8 mouse cellular contexts compared by ENCODE assay signal in the genomic region with DNA sequence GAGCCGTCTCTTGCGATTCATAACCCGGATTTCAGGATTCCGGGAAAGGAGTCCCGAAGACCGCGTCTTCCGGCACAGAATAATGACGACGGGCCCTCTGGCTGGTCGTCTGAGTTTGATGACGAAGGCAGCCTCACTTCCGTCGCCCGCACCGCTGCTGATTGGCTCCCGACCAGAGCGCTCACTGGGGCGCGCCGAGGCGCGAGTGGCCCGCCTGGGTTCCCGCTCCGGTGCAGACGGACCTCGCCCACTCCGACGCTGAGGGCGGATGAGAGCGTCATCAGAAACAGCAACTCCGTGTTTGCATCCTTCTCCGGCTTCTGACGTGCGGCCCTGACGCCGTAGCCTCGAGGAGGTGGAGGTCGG. TPM values are rescaled to one million over a fixed set of nuclear protein-coding genes. Genes with fewer than 3 reads are reported as not detected.
DNase-seq lines count a peak whose midpoint lies in the region; ATAC-seq lines count a peak whose summit lies in the region.

A gene (minus strand): TSS at position 90 of the 366 bp plus-strand sequence.
A gene (plus strand): TSS at position 164 of the 366 bp plus-strand sequence.

- no peaks in the 10 kb centered on the region for H3K27me3 ChIP-seq in heart, embryonic 14.5 days (ENCODE audit: control insufficient read depth, insufficient read depth, low read length)
- no peaks in the 10 kb centered on the region for H3K27me3 ChIP-seq in liver, embryonic 13.5 days
- H3K27me3 ChIP-seq in stomach, embryonic 16.5 days (ENCODE audit: control insufficient read depth, insufficient read depth, low read length): no peaks in the 10 kb centered on the region

- H3K36me3 ChIP-seq in heart, embryonic 14.5 days (ENCODE audit: control insufficient read depth, insufficient read depth, low read length): peaks cover 49% of the 10 kb centered on the region
- peaks cover 60% of the 10 kb centered on the region for H3K36me3 ChIP-seq in liver, embryonic 13.5 days
- H3K36me3 ChIP-seq in stomach, embryonic 16.5 days (ENCODE audit: control insufficient read depth, insufficient read depth, low read length): 0 out of 2 replicates have a peak, but pooled peaks cover 5% of the 10 kb centered on the region

- peak; percentile 94 for DNase-seq in c-Kit-negative CD71-positive TER-119-positive erythroid progenitor cells, embryonic 14.5 days (ENCODE audit: low read depth, low spot score)
- peak; percentile 88 for DNase-seq in fibroblast of lung, adult 2 months (ENCODE audit: low read depth)
- DNase-seq in kidney, postnatal 14 days: peak; percentile 98
- DNase-seq in liver, embryonic 13.5 days: peak; percentile 96
- peak; percentile 98 for DNase-seq in neural tube, embryonic 10.5 days (ENCODE audit: extremely low spot score, low spot score)

- H3K4me1 ChIP-seq in heart, embryonic 14.5 days (ENCODE audit: control insufficient read depth in 2 of 2, insufficient read depth in 2 of 2, low read length in 2 of 2): peaks cover 7 to 17% of the 10 kb centered on the region in 2 experiments
- H3K4me1 ChIP-seq in liver, embryonic 13.5 days (replicated peaks): peaks cover 52% of the 10 kb centered on the region
- peaks cover 14% of the 10 kb centered on the region for H3K4me1 ChIP-seq in stomach, embryonic 16.5 days (ENCODE audit: control insufficient read depth, insufficient read depth, low read length)

- under 1% methylated on average over 40 of the region's 40 CpGs for WGBS in heart, embryonic 14.5 days
- WGBS in liver, embryonic 13.5 days (ENCODE audit: insufficient replicate concordance): under 1% methylated on average over 40 of the region's 40 CpGs
- under 1% methylated on average over 40 of the region's 40 CpGs for WGBS in stomach, embryonic 16.5 days

- no peaks in the 10 kb centered on the region for H3K9me3 ChIP-seq in heart, embryonic 14.5 days (ENCODE audit: control insufficient read depth, low read length)
- no peaks in the 10 kb centered on the region for H3K9me3 ChIP-seq in liver, embryonic 13.5 days (replicated peaks)
- H3K9me3 ChIP-seq in stomach, embryonic 16.5 days (replicated peaks; ENCODE audit: control insufficient read depth, low read length): no peaks in the 10 kb centered on the region

- H3K4me2 ChIP-seq in heart, embryonic 14.5 days (ENCODE audit: low read length): peak within 1 kb of the TSS; percentile 97
- H3K4me2 ChIP-seq in liver, embryonic 13.5 days: peak within 1 kb of the TSS; percentile 99
- peak within 1 kb of the TSS; percentile 98 for H3K4me2 ChIP-seq in stomach, embryonic 16.5 days (ENCODE audit: low read depth, low read length)

- H3K4me3 ChIP-seq in heart, embryonic 14.5 days (ENCODE audit: control insufficient read depth in 1 of 2, insufficient read depth in 1 of 2, low read depth in 1 of 2, low read length in 2 of 2): peak within 1 kb of the TSS; percentile 87 to 97
- H3K4me3 ChIP-seq in liver, embryonic 13.5 days (replicated peaks): peak within 1 kb of the TSS; percentile 83
- H3K4me3 ChIP-seq in stomach, embryonic 16.5 days (replicated peaks; ENCODE audit: low read length): peak within 1 kb of the TSS; percentile 85

- peak within 1 kb of the TSS; percentile 88 for H3K9ac ChIP-seq in heart, embryonic 14.5 days (ENCODE audit: low read length)
- peak within 1 kb of the TSS; percentile 85 for H3K9ac ChIP-seq in liver, embryonic 13.5 days
- peak within 1 kb of the TSS; percentile 81 for H3K9ac ChIP-seq in stomach, embryonic 16.5 days (ENCODE audit: low read length)

- ATAC-seq in CD4-positive, CD25-positive, alpha-beta regulatory T cell, adult 4 months: peak; percentile 96
- ATAC-seq in heart, embryonic 14.5 days (ENCODE audit: insufficient number of reproducible peaks, insufficient read depth, low FRiP score, low read depth): peak; percentile 91
- peak; percentile 93 for ATAC-seq in liver, embryonic 13.5 days (ENCODE audit: low read depth)
- ATAC-seq in stomach, embryonic 16.5 days (ENCODE audit: insufficient read depth, low FRiP score): peak; percentile 93

- H3K27ac ChIP-seq in heart, embryonic 14.5 days (replicated peaks in 1 of 2; ENCODE audit: control insufficient read depth in 1 of 2, insufficient read depth in 1 of 2, low read depth in 2 of 2, low read length in 2 of 2): peak within 1 kb of the TSS; percentile 61 to 79
- peak within 1 kb of the TSS; percentile 82 for H3K27ac ChIP-seq in liver, embryonic 13.5 days
- peak within 1 kb of the TSS; percentile 69 for H3K27ac ChIP-seq in stomach, embryonic 16.5 days (ENCODE audit: low read length)

RNA-seq across cellular contexts. Expression of the first gene that starts in this region (rescaled TPM):
- 10 to 100 TPM; 24.4 to 46.0 TPM for polyA plus RNA-seq in CD4-positive, CD25-positive, alpha-beta regulatory T cell, adult 4 months (2017; shearing (Covaris generic))
- 17.1 and 18.4 TPM in 2 replicates for polyA plus RNA-seq in heart, embryonic 14.5 days (2014; fragmentation: Nextera tagmentation; extraction: Ambion mirVana)
- polyA plus RNA-seq in liver, embryonic 13.5 days (2015; fragmentation: Nextera tagmentation; extraction: Ambion mirVana): 19.9 and 20.2 TPM in 2 replicates
- polyA plus RNA-seq in stomach, embryonic 16.5 days (2015; fragmentation: Nextera tagmentation; extraction: Ambion mirVana): 23.8 and 25.8 TPM in 2 replicates

RNA-seq across cellular contexts. Expression of the second gene that starts in this region (rescaled TPM):
- polyA plus RNA-seq in CD4-positive, CD25-positive, alpha-beta regulatory T cell, adult 4 months (2017; shearing (Covaris generic)): 10 to 100 TPM; 28.8 to 33.4 TPM
- polyA plus RNA-seq in heart, embryonic 14.5 days (2014; fragmentation: Nextera tagmentation; extraction: Ambion mirVana): 26.6 and 33.1 TPM in 2 replicates
- 28.6 and 30.9 TPM in 2 replicates for polyA plus RNA-seq in liver, embryonic 13.5 days (2015; fragmentation: Nextera tagmentation; extraction: Ambion mirVana)
- 48.9 and 53.3 TPM in 2 replicates for polyA plus RNA-seq in stomach, embryonic 16.5 days (2015; fragmentation: Nextera tagmentation; extraction: Ambion mirVana)

Comparison
In these comparisons a context has a peak if more than half of its experiments do, and no peak if none do; other contexts are left out.
1. Peak in every context shown above with its lines: DNase-seq, ATAC-seq, H3K4me3 ChIP-seq and H3K27ac ChIP-seq.